Comparison of ENCODE assay signal across 27 mouse cellular contexts in the genomic region with DNA sequence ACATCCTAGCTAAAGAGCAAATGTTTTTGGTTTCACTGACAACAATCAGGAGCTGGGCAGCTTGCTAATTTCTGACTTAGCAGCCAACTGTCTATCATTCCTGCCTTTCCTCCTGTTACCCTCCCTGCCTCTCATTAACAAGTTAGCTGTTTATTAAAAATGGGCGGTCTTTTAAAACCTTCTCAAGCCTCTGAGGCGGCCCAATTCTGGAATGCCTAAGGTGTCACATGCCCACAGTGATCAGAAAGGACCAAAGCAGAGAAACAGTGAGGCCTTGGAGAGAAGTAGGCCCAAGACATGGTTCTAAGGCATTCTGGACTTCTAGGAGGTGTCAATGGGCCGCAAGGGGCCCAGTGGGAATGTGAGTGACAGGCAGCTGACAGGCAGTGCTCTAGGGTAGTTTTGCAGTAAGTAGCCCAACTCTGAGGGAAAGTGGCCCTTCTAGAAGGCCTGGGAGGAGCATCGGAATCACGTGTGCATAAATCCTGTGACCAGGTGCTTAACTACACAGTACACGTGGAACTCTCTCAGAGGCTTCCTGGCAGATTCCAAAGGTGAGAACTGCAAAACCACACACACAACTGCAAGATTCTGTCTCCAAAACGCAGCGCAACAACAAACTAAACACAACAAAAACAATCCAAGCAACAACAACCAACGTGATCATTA. TPM values are rescaled to one million over a fixed set of nuclear protein-coding genes. Genes with fewer than 3 reads are reported as not detected.
DNase-seq lines count a peak whose midpoint lies in the region; ATAC-seq and TF ChIP-seq lines count a peak whose summit lies in the region.
"Had no signal": no experiment of that assay in that cellular context is flagged by ENCODE, and none has a peak within 500 bp of the region (broad histone marks: within the 10 kb centered on the region; RNA-seq: fewer than 3 reads in every experiment).

No protein-coding gene starts in this region.

- TF ChIP-seq CTCF in forebrain, postnatal 0 days (IDR thresholded peaks at IDR 0.05; ENCODE audit: low read depth), result no peak

- WGBS in forebrain, postnatal 0 days, result 50% methylated on average over 9 of the region's 9 CpGs
- 54% methylated on average over 9 of the region's 9 CpGs for WGBS in forebrain, embryonic 11.5 days

- no peak overlapping the region for H3K4me3 ChIP-seq in forebrain, postnatal 0 days (ENCODE audit: low read depth, low read length)
- no peak overlapping the region for H3K4me3 ChIP-seq in forebrain, embryonic 11.5 days (ENCODE audit: low read depth, low read length)
- H3K4me3 ChIP-seq: embryonic facial prominence, embryonic 12.5 days; forebrain, embryonic 10.5 days; heart, embryonic 13.5 days; limb, embryonic 10.5 days; limb, embryonic 15.5 days; liver, embryonic 15.5 days; lung, embryonic 15.5 days; midbrain, embryonic 10.5 days; midbrain, embryonic 15.5 days had no signal

- no peaks in the 10 kb centered on the region for H3K4me1 ChIP-seq in forebrain, postnatal 0 days (ENCODE audit: insufficient read depth)
- 0 out of 2 replicates have a peak, but pooled peaks cover 2% of the 10 kb centered on the region for H3K4me1 ChIP-seq in forebrain, embryonic 11.5 days (replicated peaks; ENCODE audit: control insufficient read depth, insufficient read depth, low read length)
- H3K4me1 ChIP-seq: embryonic facial prominence, embryonic 12.5 days; limb, embryonic 15.5 days; liver, embryonic 15.5 days; midbrain, embryonic 15.5 days had no signal

- H3K27me3 ChIP-seq in forebrain, postnatal 0 days (ENCODE audit: insufficient read depth, low read length), result no peaks in the 10 kb centered on the region
- H3K27me3 ChIP-seq in forebrain, embryonic 11.5 days (ENCODE audit: control insufficient read depth, insufficient read depth, low read length), result no peaks in the 10 kb centered on the region
- H3K27me3 ChIP-seq: embryonic facial prominence, embryonic 12.5 days; heart, embryonic 13.5 days; limb, embryonic 15.5 days; liver, embryonic 15.5 days; lung, embryonic 15.5 days; midbrain, embryonic 15.5 days; Patski had no signal

- no peaks in the 10 kb centered on the region for H3K36me3 ChIP-seq in forebrain, postnatal 0 days (ENCODE audit: insufficient read depth)
- no peaks in the 10 kb centered on the region for H3K36me3 ChIP-seq in forebrain, embryonic 11.5 days (ENCODE audit: control insufficient read depth, insufficient read depth, low read length)
- H3K36me3 ChIP-seq: embryonic facial prominence, embryonic 12.5 days; forebrain, embryonic 10.5 days; heart, embryonic 13.5 days; limb, embryonic 10.5 days; limb, embryonic 15.5 days; liver, embryonic 15.5 days; lung, embryonic 15.5 days; midbrain, embryonic 10.5 days; midbrain, embryonic 15.5 days had no signal

- H3K9ac ChIP-seq in forebrain, postnatal 0 days, result no peak overlapping the region
- no peak overlapping the region for H3K9ac ChIP-seq in forebrain, embryonic 11.5 days (ENCODE audit: low read length)
- H3K9ac ChIP-seq: embryonic facial prominence, embryonic 12.5 days; heart, embryonic 13.5 days; hindbrain, embryonic 14.5 days; limb, embryonic 15.5 days; liver, embryonic 15.5 days; lung, embryonic 15.5 days; midbrain, embryonic 15.5 days had no signal

- ATAC-seq in forebrain, postnatal 0 days, result peak; percentile 30; the same call in 1 of the 2 replicates
- no peak for ATAC-seq in forebrain, embryonic 11.5 days (replicated peaks; ENCODE audit: low FRiP score)
- no peak for ATAC-seq in erythroblast, adult 5-6 weeks (replicated peaks; ENCODE audit: low FRiP score, poor library complexity, severe bottlenecking)
- ATAC-seq: midbrain, embryonic 15.5 days; Patski had no signal

- H3K4me2 ChIP-seq in forebrain, postnatal 0 days (ENCODE audit: low read depth), result no peak overlapping the region
- H3K4me2 ChIP-seq in forebrain, embryonic 11.5 days (ENCODE audit: low read depth, low read length, severe bottlenecking), result no peak overlapping the region
- H3K4me2 ChIP-seq: embryonic facial prominence, embryonic 12.5 days; heart, embryonic 13.5 days; hindbrain, embryonic 14.5 days; limb, embryonic 15.5 days; liver, embryonic 15.5 days; lung, embryonic 15.5 days; midbrain, embryonic 15.5 days had no signal

- H3K27ac ChIP-seq in forebrain, postnatal 0 days (ENCODE audit: low read depth, low read length), result no peak overlapping the region
- no peak overlapping the region for H3K27ac ChIP-seq in forebrain, embryonic 11.5 days (ENCODE audit: low read depth, low read length)
- H3K27ac ChIP-seq: embryonic facial prominence, embryonic 12.5 days; forebrain, embryonic 10.5 days; heart, embryonic 13.5 days; hindbrain, embryonic 14.5 days; limb, embryonic 10.5 days; limb, embryonic 15.5 days; liver, embryonic 15.5 days; lung, embryonic 15.5 days; midbrain, embryonic 10.5 days; midbrain, embryonic 15.5 days; stomach, postnatal 0 days had no signal

- no peaks in the 10 kb centered on the region for H3K9me3 ChIP-seq in forebrain, postnatal 0 days (ENCODE audit: low read length)
- no peaks in the 10 kb centered on the region for H3K9me3 ChIP-seq in forebrain, embryonic 11.5 days (ENCODE audit: control insufficient read depth, low read length)
- H3K9me3 ChIP-seq: embryonic facial prominence, embryonic 12.5 days; forebrain, embryonic 10.5 days; heart, embryonic 13.5 days; limb, embryonic 10.5 days; limb, embryonic 15.5 days; liver, embryonic 15.5 days; lung, embryonic 15.5 days; midbrain, embryonic 10.5 days; midbrain, embryonic 15.5 days had no signal

- no peak for DNase-seq in forebrain, postnatal 0 days
- no peak for DNase-seq in forebrain, embryonic 11.5 days (ENCODE audit: low spot score)
- peak; percentile 13 for DNase-seq in R1 (ENCODE audit: low read depth, low spot score)
- DNase-seq in kidney, adult 9 months, result peak; percentile 93
- peak; percentile 69 to 82 for DNase-seq in kidney, postnatal 25 days
- no peak for DNase-seq in spleen, adult 18-20 months
- DNase-seq: adrenal gland, postnatal 14 days; cerebellum, adult 11 months; cerebellum, adult 9-10 months; embryo, embryonic 11 days; heart, postnatal 10 days; right cerebral cortex, postnatal 25 days; thymus, adult 18-20 months; thymus, postnatal 36 days had no signal

RNA-seq across cellular contexts. Expression of gene Tiparp, which starts 37.6 kb away (rescaled TPM):
- 23.3 and 26.8 TPM in 2 replicates for total RNA-seq in forebrain, postnatal 0 days (2014; rRNA removed)
- 19.5 and 19.9 TPM in 2 replicates for polyA plus RNA-seq in forebrain, postnatal 0 days (2015; fragmentation: Nextera tagmentation; extraction: Ambion mirVana)
- polyA plus RNA-seq in forebrain, embryonic 11.5 days (2014; fragmentation: Nextera tagmentation; extraction: Ambion mirVana), result 27.2 and 31.1 TPM in 2 replicates
- 2.9 and 4.2 TPM in 2 replicates for total RNA-seq in erythroblast, adult 5-6 weeks (2015; ENCODE audit: low replicate concordance)
- 3.0 and 5.6 TPM in 2 replicates for total RNA-seq in erythroblast, adult 5-6 weeks (2017; ENCODE audit: low replicate concordance)

Comparison
In these comparisons a context has a peak if more than half of its experiments do, and no peak if none do; other contexts are left out.
1. DNase-seq: peak in R1 (single experiment), kidney, adult 9 months (single experiment) and kidney, postnatal 25 days (2 of 2); none in forebrain, postnatal 0 days (single experiment), forebrain, embryonic 11.5 days (single experiment) and spleen, adult 18-20 months (0 of 2).